Mouse (Mus musculus): ENCODE results near the gene Trappc6b. TPM values are rescaled to one million over a fixed set of nuclear protein-coding genes. Genes with fewer than 3 reads are reported as not detected.

Trappc6b gene
- polyA plus RNA-seq, 1 experiment, result 94.3 TPM

DNA sequence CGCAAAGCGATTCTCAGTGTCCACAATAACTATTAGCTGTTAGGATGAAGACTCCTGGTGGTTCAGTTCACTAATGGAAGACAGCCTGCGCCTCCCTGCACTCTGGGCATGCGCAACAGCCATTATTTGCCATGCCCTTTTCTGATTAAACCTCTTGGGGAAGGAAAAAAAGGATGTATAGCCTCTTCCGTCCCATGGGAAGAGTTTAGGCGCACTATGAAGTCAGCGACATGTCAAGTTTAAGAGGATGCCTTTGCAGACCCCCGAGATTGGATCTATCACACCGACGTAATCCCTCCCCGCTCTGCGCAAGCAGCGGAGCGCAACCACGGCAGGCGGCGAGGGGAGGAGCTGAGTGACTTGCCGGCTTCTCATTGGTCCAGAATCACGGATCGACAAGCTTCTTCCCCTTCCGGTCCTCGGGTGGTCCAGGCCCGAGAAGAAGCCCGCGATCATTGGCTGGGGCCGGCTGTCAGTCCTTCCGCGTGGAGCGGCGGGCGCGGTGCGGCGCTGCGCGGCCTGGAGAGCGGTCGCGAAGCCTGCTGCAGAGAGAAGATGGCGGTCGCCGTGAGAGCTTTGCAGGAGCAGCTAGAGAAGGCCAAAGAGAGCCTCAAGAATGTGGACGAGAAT, 5.3 kb upstream of the Trappc6b start, which contains the start of gene Pnn:
Pnn (plus strand) TSS at position 437 of the 630 bp plus-strand sequence.
- TF ChIP-seq GATA1 (IDR thresholded peaks at IDR 0.05; ENCODE audit: low read length), result no peak

GRCm38 (mm10) chr12:59065776-59066175, 4.5 kb upstream of the Trappc6b start:
- no peak for TF ChIP-seq GATA1 (IDR thresholded peaks at IDR 0.05; ENCODE audit: low read length)

DNA sequence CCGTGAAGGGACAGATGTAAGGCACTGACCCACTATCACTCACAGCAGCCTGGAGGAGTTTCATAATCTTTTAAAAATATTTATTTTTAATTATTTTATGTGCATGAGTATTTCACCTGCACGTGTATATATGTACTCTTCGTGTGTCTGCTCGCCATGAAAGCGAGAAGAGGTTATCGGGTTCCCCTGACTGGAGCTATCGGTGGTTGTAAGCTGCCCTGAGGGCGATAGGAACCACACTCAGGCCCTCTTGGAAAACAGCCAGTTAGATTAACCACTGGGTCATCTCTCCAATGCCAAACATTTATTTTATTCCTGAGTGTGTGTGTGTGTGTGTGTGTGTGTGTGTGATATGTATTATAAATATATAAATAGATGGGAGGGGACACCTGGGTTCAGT, 3.6 kb upstream of the Trappc6b start:
- TF ChIP-seq GATA1 (IDR thresholded peaks at IDR 0.05; ENCODE audit: low read length), result no peak

GRCm38 (mm10) chr12:59060322-59060721, 950 bp downstream of the Trappc6b start:
- no peak for TF ChIP-seq GATA1 (IDR thresholded peaks at IDR 0.05; ENCODE audit: low read length)

GRCm38 (mm10) chr12:59056222-59056621, 5.0 kb downstream of the Trappc6b start:
- TF ChIP-seq GATA1 (IDR thresholded peaks at IDR 0.05; ENCODE audit: low read length), result no peak

- TF ChIP-seq GATA1 (IDR thresholded peaks at IDR 0.05; ENCODE audit: low read length), result no peak
These were observed 5.9 kb downstream of the Trappc6b start for GRCm38 (mm10) chr12:59055196-59055850.

DNA sequence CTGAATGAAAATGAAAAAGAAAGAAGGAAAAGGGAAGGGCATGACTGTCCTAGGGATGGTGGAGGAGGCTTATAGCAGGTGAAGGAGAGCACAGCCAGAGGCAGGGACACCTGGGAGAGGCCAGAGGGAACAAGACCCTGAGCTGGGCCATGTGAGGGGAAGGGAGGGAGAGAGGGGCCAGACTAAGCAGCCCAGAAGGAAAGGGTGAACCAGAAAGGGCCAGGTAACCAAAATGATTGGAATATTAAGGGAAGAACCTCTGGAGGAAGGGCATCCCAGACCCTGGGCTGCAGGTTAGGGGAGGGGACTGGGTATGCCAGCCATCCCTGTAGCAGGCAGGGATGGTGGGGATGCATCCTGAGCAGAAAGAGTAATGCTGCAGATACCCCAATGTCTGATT, 7.3 kb downstream of the Trappc6b start:
- no peak for TF ChIP-seq GATA1 (IDR thresholded peaks at IDR 0.05; ENCODE audit: low read length)

GRCm38 (mm10) chr12:59053166-59053565, 8.1 kb downstream of the Trappc6b start:
- no peak for TF ChIP-seq GATA1 (IDR thresholded peaks at IDR 0.05; ENCODE audit: low read length)

DNA sequence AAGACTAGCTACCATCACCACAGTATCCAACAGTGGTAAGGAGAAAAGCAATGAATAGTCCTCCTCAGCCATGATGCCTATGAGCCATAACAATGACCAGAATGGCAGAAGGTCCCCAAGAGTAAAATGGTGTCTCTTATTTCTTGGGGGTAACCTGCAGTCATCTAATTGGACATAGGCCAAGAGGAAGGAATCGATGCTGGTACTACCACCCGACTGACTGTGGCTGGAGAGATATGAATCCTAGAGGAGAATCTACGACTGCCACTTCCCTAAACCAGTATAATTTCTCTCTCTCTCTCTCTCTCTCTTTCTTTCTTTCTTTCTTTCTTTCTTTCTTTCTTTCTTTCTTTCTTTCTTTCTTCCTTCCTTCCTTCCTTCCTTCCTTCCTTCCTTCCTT, 8.8 kb downstream of the Trappc6b start:
- TF ChIP-seq GATA1 (IDR thresholded peaks at IDR 0.05; ENCODE audit: low read length), result no peak

- no peak for TF ChIP-seq GATA1 (IDR thresholded peaks at IDR 0.05; ENCODE audit: low read length)
These were observed 20.4 kb downstream of the Trappc6b start for GRCm38 (mm10) chr12:59040851-59041250.

- peak; percentile 59 for TF ChIP-seq GATA1 (IDR thresholded peaks at IDR 0.05; ENCODE audit: low read length)
These were observed 21.1 kb downstream of the Trappc6b start for GRCm38 (mm10) chr12:59039971-59040844.

GRCm38 (mm10) chr12:59039162-59039970, 21.9 kb downstream of the Trappc6b start:
- TF ChIP-seq GATA1 (IDR thresholded peaks at IDR 0.05; ENCODE audit: low read length), result no peak

DNA sequence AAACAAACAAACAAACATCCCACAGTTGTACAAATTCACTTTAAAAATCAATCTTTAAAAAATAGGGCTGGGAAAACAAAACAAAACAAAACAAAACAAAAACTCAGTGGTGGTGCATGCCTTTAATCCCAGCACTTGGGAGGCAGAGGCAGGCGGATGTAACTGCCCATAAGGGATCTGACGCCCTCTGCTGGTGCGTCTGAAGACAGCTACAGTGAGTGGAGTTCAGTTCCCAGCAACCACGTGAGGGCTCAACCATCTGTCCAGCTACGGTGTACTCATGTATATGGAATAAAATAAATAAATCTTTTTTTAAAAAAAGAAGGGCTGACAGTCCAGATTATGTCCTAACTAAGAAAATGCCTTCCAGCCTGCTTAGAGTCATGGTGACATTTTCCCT, 29.2 kb downstream of the Trappc6b start:
- no peak for TF ChIP-seq GATA1 (IDR thresholded peaks at IDR 0.05; ENCODE audit: low read length)

- TF ChIP-seq GATA1 (IDR thresholded peaks at IDR 0.05; ENCODE audit: low read length), result no peak
These were observed 40.0 kb downstream of the Trappc6b start for GRCm38 (mm10) chr12:59021306-59021705.

- TF ChIP-seq GATA1 (IDR thresholded peaks at IDR 0.05; ENCODE audit: low read length), result no peak
These were observed 41.4 kb downstream of the Trappc6b start for GRCm38 (mm10) chr12:59019891-59020290.

Measured in G1E-ER4 (cell line).